Mouse (Mus musculus) CH12F3 (cell line): Measurements from ENCODE around the gene Adss.
"Not testable (repeated sequence)": the region's sequence is repeated elsewhere in the genome, so short reads cannot be mapped to it uniquely, and the experiment has no call there.

Experiments used
- in situ Hi-C: fragments of 300-500 bp; cut with MboI; formaldehyde crosslinking; loops from 2 replicates; pipeline ENCODE4 v1.14.3; 2020; ENCODE audit warnings: low sequenced_read_pairs

The Adss gene

GRCm38 (mm10) chr1:177796193-177796939 lies at the start of gene Adss:
Gene Adss, minus strand, starts transcription at chr1:177796511.
- in situ Hi-C loops = no loop called here

- in situ Hi-C loops = not testable (repeated sequence)
Observed at GRCm38 (mm10) chr1:177845812-177846211, 49.5 kb upstream of the Adss start.

GRCm38 (mm10) chr1:177827776-177828175 lies 31.5 kb upstream of the Adss start:
- in situ Hi-C loops = not testable (repeated sequence)

GRCm38 (mm10) chr1:177806772-177807171 lies 10.5 kb upstream of the Adss start:
- in situ Hi-C loops = not testable (repeated sequence)

- in situ Hi-C loops = no loop called here
Observed at GRCm38 (mm10) chr1:177803511-177803910, 7.2 kb upstream of the Adss start.

GRCm38 (mm10) chr1:177797151-177797755 lies 942 bp upstream of the Adss start:
- in situ Hi-C loops = no loop called here

- in situ Hi-C loops = no loop called here
Observed at GRCm38 (mm10) chr1:177795421-177796192, 704 bp downstream of the Adss start.

GRCm38 (mm10) chr1:177794866-177795265 lies 1.4 kb downstream of the Adss start:
- in situ Hi-C loops = no loop called here

- in situ Hi-C loops = no loop called here
Observed at GRCm38 (mm10) chr1:177792835-177793234, 3.5 kb downstream of the Adss start.

GRCm38 (mm10) chr1:177777397-177777796 lies 18.9 kb downstream of the Adss start:
- in situ Hi-C loops = no loop called here

GRCm38 (mm10) chr1:177768931-177769330 lies 27.4 kb downstream of the Adss start:
- in situ Hi-C loops = no loop called here

- in situ Hi-C loops = no loop called here
Observed at GRCm38 (mm10) chr1:177757249-177757648, 39.1 kb downstream of the Adss start.

GRCm38 (mm10) chr1:177753496-177753895 lies 42.8 kb downstream of the Adss start:
- in situ Hi-C loops = no loop called here

- in situ Hi-C loops = no loop called here
Observed at GRCm38 (mm10) chr1:177747869-177748540, 48.3 kb downstream of the Adss start.

GRCm38 (mm10) chr1:177744521-177745325 lies 51.6 kb downstream of the Adss start:
- in situ Hi-C loops = no loop called here

- in situ Hi-C loops = no loop called here
Observed at GRCm38 (mm10) chr1:177742119-177742518, 54.2 kb downstream of the Adss start.

- in situ Hi-C loops = no loop called here
Observed at GRCm38 (mm10) chr1:177740707-177741106, 55.6 kb downstream of the Adss start.

GRCm38 (mm10) chr1:177737505-177738105 lies 58.7 kb downstream of the Adss start:
- in situ Hi-C loops = no loop called here

GRCm38 (mm10) chr1:177731973-177732372 lies 64.3 kb downstream of the Adss start:
- in situ Hi-C loops = no loop called here
